Mouse (Mus musculus) kidney, embryonic 14.5 days (tissue): ENCODE data around the gene Ncapg2. TPM values are rescaled to one million over a fixed set of nuclear protein-coding genes. Genes with fewer than 3 reads are reported as not detected.
A peak's percentile ranks its signal among the peaks of the same experiment; 100 is the strongest.

Experiments
- ATAC-seq: fragments of 200-750 bp; cut with Nextera tagmentation; 2 replicates; pipeline ENCODE4 v1.8.0; 2017; ENCODE audit warnings: moderate number of reproducible peaks, mild to moderate bottlenecking, moderate TSS enrichment, moderate library complexity; ENCODE audit not compliant: low FRiP score, low TSS enrichment
- H3K27ac ChIP-seq: fragments of 300-500 bp; sonication (generic); 2 replicates; pipeline ENCODE4 v1.5.1; 2014; ENCODE audit warnings: low read depth, mild to moderate bottlenecking, low read length, moderate library complexity, mixed read lengths
- H3K27me3 ChIP-seq: fragments of 300-500 bp; sonication (generic); 2 replicates; pipeline ENCODE4 v1.6.1; 2014; ENCODE audit warnings: mild to moderate bottlenecking, low read length; ENCODE audit not compliant: control insufficient read depth, insufficient read depth
- H3K36me3 ChIP-seq: fragments of 300-500 bp; sonication (generic); 2 replicates; pipeline ENCODE4 v1.6.1; 2014; ENCODE audit warnings: low read length, mixed read lengths; ENCODE audit not compliant: control insufficient read depth, insufficient read depth
- H3K4me1 ChIP-seq: fragments of 300-500 bp; sonication (generic); 2 replicates; pipeline ENCODE4 v1.6.1; 2014; ENCODE audit warnings: low read length, mixed read lengths; ENCODE audit not compliant: control insufficient read depth, insufficient read depth
- H3K4me2 ChIP-seq: fragments of 300-500 bp; sonication (generic); replicated peaks from 2 replicates; pipeline ENCODE4 v1.6.1; 2014; ENCODE audit warnings: low read depth, mild to moderate bottlenecking, low read length
- H3K4me3 ChIP-seq: fragments of 300-500 bp; sonication (generic); 2 replicates; pipeline ENCODE4 v1.5.1; 2014; ENCODE audit warnings: mild to moderate bottlenecking, low read length
- H3K9ac ChIP-seq: fragments of 300-500 bp; sonication (generic); 2 replicates; pipeline ENCODE4 v1.6.1; 2014; ENCODE audit warnings: low read depth, mild to moderate bottlenecking, low read length, moderate library complexity
- H3K9me3 ChIP-seq: fragments of 300-500 bp; sonication (generic); 2 replicates; pipeline ENCODE4 v1.6.1; 2016; ENCODE audit warnings: low read length; ENCODE audit not compliant: control insufficient read depth
- WGBS: fragments of 180-500 bp; shearing (Covaris S2); extraction: QIAGEN DNeasy Blood & Tissue Kit; methylation state at CpG from one replicate; pipeline ENCODE4 v1.1.7; 2014; 5-methylcytosine and 5-hydroxymethylcytosine counted together
- polyA plus RNA-seq: library from polyadenylated mRNA; unstranded; fragments of >200 nt; fragmentation: Nextera tagmentation; extraction: Ambion mirVana; gene quantifications from 2 replicates; pipeline ENCODE4 v1.2.1, GENCODE M21; 2014

Gene Ncapg2
- polyA plus RNA-seq, 1 experiment from 2014 or later = 49.5 TPM

DNA sequence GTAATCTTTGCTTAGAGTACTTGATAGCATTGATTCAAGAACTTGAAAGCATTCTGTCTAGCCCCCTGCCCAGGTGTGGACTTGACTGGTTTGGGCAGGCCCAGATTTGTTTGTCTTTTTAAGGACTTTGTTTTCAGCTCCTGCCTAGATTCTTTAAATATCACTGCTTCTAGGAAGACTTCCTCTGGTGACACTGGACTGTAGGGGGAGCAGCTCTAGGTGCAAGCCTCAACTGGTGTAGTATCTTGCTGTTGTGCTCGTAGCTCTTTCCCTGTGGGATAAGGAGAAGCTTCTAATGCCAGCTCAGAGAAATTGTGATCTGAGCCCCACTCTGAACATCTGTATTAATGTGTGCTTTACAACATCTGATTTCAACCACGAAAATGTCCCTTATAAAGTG lies 10.9 kb upstream of the Ncapg2 start:
- no peak for ATAC-seq
- Histone ChIP-seq H3K9me3 (no peaks in the 10 kb centered on the region), H3K36me3 (no peaks in the 10 kb centered on the region), H3K4me1 (no peaks in the 10 kb centered on the region), H3K4me2 (no peak overlapping the region), H3K27me3 (no peaks in the 10 kb centered on the region), H3K27ac (no peak overlapping the region), H3K4me3 (no peak overlapping the region), H3K9ac (no peak overlapping the region)
- WGBS = 77% methylated on average over 2 of the region's 2 CpGs

DNA sequence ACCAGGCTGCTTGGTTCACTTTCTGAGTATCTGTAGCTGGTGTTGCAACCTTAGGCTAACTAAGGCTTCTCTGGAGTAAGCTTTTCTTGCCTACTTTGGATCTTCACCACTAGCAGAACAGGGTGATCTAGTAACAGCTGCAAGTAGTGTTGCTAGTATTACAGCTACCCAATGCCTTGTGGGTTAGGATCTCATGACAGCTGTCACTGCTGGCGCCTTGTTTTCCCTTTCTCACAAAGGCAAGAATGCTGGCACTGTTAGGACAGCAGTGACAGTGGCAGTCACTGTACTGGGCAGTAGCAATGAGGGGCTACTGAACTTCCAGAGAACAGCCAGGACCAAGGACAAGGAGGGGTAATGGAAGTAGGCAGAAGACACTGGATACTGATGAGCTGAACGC lies 9.9 kb upstream of the Ncapg2 start:
- no peak overlapping the region for H3K4me2 ChIP-seq
- H3K4me1 ChIP-seq = no peaks in the 10 kb centered on the region
- 87% methylated on average over 2 of the region's 2 CpGs for WGBS
- H3K27me3 ChIP-seq = no peaks in the 10 kb centered on the region
- H3K9ac ChIP-seq = no peak overlapping the region
- H3K9me3 ChIP-seq = no peaks in the 10 kb centered on the region; the same call in 1 of the 2 replicates
- no peaks in the 10 kb centered on the region for H3K36me3 ChIP-seq
- H3K27ac ChIP-seq = no peak overlapping the region
- no peak overlapping the region for H3K4me3 ChIP-seq
- no peak for ATAC-seq

DNA sequence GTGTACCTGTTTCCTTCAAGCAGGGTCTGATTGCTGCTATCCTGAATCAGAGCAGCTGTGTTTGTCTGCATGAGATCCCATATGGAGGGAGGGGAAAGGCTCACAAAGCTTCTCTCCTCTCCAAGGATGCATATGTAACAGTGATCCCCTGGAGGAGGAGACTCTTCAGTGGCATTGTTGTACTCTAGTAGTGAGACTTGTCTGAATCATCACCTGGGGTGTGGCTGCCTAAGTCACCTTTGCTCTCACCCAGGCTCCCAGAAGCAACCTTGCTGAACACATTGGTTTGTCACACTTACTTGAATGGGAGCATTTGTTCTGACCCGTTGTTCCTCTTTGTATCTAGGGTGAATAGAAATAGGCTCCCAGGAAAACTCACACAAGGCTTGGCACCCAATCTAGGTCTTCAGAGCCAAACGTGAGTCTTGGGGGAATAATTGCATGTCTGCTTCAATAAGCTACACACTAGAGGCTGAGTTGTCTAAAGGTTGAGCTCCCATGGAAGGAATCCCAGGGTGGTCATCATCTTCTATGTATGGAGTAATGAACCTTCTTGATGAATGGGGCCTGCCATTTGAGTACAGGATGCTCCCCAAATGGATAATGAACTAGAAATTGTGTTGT lies 9.0 kb upstream of the Ncapg2 start:
- H3K27me3 ChIP-seq = no peaks in the 10 kb centered on the region

DNA sequence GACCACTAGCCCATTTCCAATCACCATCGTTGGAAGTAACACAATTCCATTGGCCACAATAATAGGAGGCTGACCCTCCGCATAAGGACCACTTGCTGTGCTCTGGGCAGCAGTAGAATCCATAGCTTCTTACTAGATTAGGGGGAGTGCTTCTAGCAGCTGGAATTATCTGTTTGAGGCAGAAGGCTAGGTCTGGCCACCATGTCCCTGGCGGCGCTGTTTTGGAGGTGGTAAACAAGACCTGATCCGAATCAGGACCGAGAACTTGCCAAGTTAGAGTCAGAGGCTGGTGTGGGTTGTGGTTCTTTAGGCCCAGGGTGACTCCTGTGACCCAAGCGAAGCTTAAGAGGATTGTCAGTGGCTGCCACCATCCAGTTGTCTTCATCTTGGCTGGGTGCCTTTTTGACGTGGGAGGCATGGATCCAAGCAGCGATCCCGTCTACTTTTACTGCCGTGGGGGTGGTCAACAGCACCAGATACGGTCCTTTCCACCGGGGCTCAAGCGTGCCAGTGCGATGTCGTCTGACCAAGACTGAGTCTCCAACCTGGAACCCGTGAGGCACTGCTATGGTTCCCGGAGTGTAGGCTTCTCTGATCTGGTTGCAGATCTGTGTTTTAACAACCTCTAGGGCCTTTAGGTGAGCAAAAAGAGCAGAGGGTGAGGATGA lies 1.1 kb upstream of the Ncapg2 start:
- no peak for ATAC-seq
- H3K9me3 ChIP-seq = peaks cover 29% of the 10 kb centered on the region
- 94% methylated on average over 18 of the region's 18 CpGs for WGBS
- H3K4me1 ChIP-seq = 0 out of 2 replicates have a peak, but pooled peaks cover 4% of the 10 kb centered on the region
- no peak overlapping the region for H3K9ac ChIP-seq
- H3K4me3 ChIP-seq = peak overlapping the region; percentile 84
- peaks cover 16% of the 10 kb centered on the region; the same call in 1 of the 2 replicates for H3K36me3 ChIP-seq
- peak overlapping the region; percentile 78 for H3K4me2 ChIP-seq
- H3K27ac ChIP-seq = no peak overlapping the region
- H3K27me3 ChIP-seq = no peaks in the 10 kb centered on the region

More for the DNA sequence above, 9.0 kb upstream of the Ncapg2 start:
- no peaks in the 10 kb centered on the region for H3K36me3 ChIP-seq
- H3K4me3 ChIP-seq = no peak overlapping the region
- H3K4me1 ChIP-seq = no peaks in the 10 kb centered on the region
- H3K9me3 ChIP-seq = no peaks in the 10 kb centered on the region; the same call in 1 of the 2 replicates
- no peak overlapping the region for H3K9ac ChIP-seq
- no peak overlapping the region for H3K4me2 ChIP-seq
- ATAC-seq = no peak
- 81% methylated on average over 2 of the region's 2 CpGs for WGBS
- H3K27ac ChIP-seq = no peak overlapping the region

DNA sequence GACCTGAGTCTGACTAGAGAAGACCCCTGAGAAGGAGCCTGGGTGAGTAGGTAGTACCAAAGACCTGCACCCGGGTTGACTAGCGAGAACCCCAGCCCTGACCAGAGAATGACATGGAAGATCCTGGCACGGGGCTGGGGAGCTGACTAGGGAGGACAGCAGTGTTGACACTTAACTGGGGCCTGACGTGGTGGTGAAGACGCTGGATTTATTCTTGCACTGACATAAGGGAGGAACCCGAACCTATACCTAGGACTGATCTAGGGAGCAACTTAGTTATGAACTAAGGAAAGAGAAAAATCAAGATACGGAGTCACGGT lies 594 bp downstream of the Ncapg2 start:
- H3K4me1 ChIP-seq = 0 out of 2 replicates have a peak, but pooled peaks cover 4% of the 10 kb centered on the region
- no peak overlapping the region for H3K27ac ChIP-seq
- H3K27me3 ChIP-seq = no peaks in the 10 kb centered on the region
- 14% methylated on average over 8 of the region's 8 CpGs for WGBS
- H3K9ac ChIP-seq = peak overlapping the region; percentile 86
- peak overlapping the region; percentile 84 for H3K4me3 ChIP-seq
- H3K9me3 ChIP-seq = peaks cover 29% of the 10 kb centered on the region
- H3K36me3 ChIP-seq = peaks cover 23% of the 10 kb centered on the region
- peak overlapping the region; percentile 78 for H3K4me2 ChIP-seq
- ATAC-seq = no peak; the same call in 1 of the 2 replicates

DNA sequence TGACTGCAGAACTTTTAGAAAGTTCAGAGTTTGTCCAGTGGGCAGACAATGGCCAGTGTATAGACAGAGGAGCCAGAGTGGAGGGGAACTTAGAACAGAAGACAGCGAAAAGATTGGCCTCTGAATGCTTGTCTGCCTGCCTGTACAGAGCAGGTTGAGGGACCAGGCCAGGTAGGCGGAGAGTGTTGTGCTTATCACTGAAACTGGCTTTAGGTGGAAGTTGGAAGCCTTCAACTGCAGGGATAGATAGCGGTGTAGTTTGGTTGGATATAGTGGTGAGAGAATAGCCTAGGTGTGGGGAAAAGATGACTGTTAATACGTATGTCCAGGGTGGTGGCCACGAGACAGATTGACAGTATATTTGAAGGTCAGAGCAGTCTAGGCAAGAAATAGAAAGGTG lies 2.7 kb downstream of the Ncapg2 start:
- H3K4me3 ChIP-seq = no peak overlapping the region
- H3K27me3 ChIP-seq = no peaks in the 10 kb centered on the region
- ATAC-seq = no peak
- H3K4me1 ChIP-seq = 0 out of 2 replicates have a peak, but pooled peaks cover 4% of the 10 kb centered on the region
- H3K36me3 ChIP-seq = peaks cover 29% of the 10 kb centered on the region
- 95% methylated on average over 5 of the region's 5 CpGs for WGBS
- no peak overlapping the region for H3K27ac ChIP-seq
- H3K4me2 ChIP-seq = no peak overlapping the region
- no peak overlapping the region for H3K9ac ChIP-seq
- H3K9me3 ChIP-seq = peaks cover 16% of the 10 kb centered on the region

DNA sequence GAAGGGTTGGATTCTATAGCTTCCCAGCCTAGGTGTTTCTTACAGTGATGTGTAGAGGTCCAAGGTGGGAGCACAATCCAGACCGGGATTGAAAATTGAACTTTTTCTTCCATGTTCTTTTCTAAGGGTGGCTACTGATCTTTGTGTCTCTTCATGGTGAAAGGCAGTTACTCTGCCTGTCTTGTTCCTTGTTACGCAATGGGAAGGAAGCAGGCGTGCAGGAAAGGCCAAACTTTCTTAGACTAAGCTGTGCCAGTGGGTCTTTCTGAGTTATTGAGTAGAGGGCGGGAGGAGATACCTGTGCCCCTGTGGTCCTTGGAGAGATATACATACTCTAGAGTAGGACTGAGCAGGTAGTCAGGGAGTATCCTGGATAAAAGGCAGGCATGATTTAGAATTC lies 9.7 kb downstream of the Ncapg2 start:
- Histone ChIP-seq H3K27me3 (no peaks in the 10 kb centered on the region), H3K27ac (no peak overlapping the region), H3K4me2 (no peak overlapping the region), H3K36me3 (peaks cover 51% of the 10 kb centered on the region), H3K4me1 (no peaks in the 10 kb centered on the region), H3K9me3 (no peaks in the 10 kb centered on the region), H3K4me3 (no peak overlapping the region), H3K9ac (no peak overlapping the region)
- no peak for ATAC-seq
- WGBS = 93% methylated on average over 4 of the region's 4 CpGs

DNA sequence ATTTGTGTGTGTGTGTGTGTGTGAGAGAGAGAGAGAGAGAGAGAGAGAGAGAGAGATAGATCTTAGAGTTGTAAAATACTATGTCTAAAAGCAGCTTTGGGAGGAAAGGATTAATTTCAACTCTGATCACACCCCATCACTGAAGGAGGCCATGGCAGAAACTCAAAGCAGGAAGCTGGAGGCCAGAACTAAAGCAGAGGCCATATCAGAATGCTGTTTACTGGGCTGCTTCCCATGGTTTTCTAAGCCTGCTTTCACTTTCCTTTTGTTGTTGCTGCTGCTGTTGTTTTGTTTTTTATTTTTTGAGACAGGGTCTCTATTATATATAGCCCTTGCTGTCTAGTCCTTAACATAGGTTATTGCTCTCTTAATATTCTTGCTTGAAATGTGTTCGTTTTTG lies 11.3 kb downstream of the Ncapg2 start:
- Histone ChIP-seq H3K9me3 (no peaks in the 10 kb centered on the region), H3K27me3 (no peaks in the 10 kb centered on the region), H3K4me1 (no peaks in the 10 kb centered on the region), H3K9ac (no peak overlapping the region), H3K4me3 (no peak overlapping the region), H3K4me2 (no peak overlapping the region), H3K27ac (no peak overlapping the region), H3K36me3 (peaks cover 58% of the 10 kb centered on the region)
- ATAC-seq = no peak
- 92% methylated on average over 1 of the region's 1 CpGs for WGBS

DNA sequence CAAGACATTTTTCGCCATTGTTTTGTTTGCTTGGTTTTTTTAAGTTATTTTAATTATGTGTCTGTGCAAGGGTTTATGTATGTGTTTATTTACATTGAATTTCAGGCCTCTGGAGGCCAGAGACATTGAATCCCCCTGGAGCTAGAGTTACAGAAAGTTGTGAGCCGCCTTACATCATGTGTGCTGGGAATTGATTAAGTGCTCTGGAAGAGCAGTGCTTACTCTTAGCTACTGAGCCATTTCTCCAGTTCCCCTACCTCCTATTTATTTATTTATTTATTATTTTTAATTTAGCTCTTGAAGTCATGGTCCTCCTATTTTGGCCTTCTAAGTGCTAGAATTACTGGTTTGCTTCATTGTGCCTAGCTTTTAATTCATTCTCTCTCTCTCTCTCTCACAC lies 16.5 kb downstream of the Ncapg2 start:
- H3K4me2 ChIP-seq = no peak overlapping the region
- H3K36me3 ChIP-seq = peaks cover 67% of the 10 kb centered on the region
- no peaks in the 10 kb centered on the region for H3K4me1 ChIP-seq
- no peaks in the 10 kb centered on the region for H3K27me3 ChIP-seq
- H3K27ac ChIP-seq = no peak overlapping the region
- no peak overlapping the region for H3K4me3 ChIP-seq
- H3K9ac ChIP-seq = no peak overlapping the region
- no peaks in the 10 kb centered on the region for H3K9me3 ChIP-seq
- 81% methylated on average over 2 of the region's 2 CpGs for WGBS
- no peak for ATAC-seq
